Mouse (Mus musculus) olfactory bulb, adult 2 months (tissue): ENCODE results near the gene Lgals4.
"Not testable (repeated sequence)": the region's sequence is repeated elsewhere in the genome, so short reads cannot be mapped to it uniquely, and the experiment has no call there.

Experiments used
- CTCF ChIP-seq: fragments of 200-500 bp; IDR thresholded peaks from 2 replicates; pipeline ENCODE4 v1.5.1; 2012; ENCODE audit warnings: low read depth, mild to moderate bottlenecking, low read length, moderate library complexity; ENCODE audit not compliant: insufficient read depth
- POLR2A ChIP-seq: fragments of 200-500 bp; IDR thresholded peaks from 2 replicates; pipeline ENCODE4 v1.6.1; 2012; ENCODE audit warnings: mild to moderate bottlenecking, low read depth, low read length, moderate library complexity; ENCODE audit not compliant: insufficient read depth

DNA sequence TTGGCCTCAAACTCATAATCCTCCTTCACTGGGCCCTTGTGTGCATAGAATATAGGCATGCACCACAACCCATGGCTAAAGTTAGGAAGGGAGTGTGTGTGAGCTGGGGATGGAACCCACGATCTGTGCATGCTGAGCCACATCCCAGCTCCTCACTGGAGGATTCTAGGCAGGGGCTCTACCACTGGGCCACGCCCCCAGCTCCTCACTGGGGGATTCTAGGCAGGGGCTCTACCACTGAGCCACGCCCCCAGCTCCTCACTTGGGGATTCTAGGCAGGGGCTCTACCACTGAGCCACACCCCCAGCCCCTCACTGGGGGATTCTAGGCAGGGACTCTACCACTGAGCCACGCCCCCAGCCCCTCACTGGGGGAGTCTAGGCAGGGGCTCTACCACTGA is 50.0 kb downstream of the Lgals4 start:
- not testable (repeated sequence) for TF ChIP-seq CTCF, POLR2A
